Mouse (Mus musculus) lung, postnatal 0 days (tissue): ENCODE measurements around the gene Coq8a. TPM values are rescaled to one million over a fixed set of nuclear protein-coding genes. Genes with fewer than 3 reads are reported as not detected.

Experiments used
- ATAC-seq: fragments of 200-750 bp; cut with Nextera tagmentation; 2 replicates; pipeline ENCODE4 v1.8.0; 2017; ENCODE audit warnings: moderate library complexity
- DNase-seq: peaks from one replicate; pipeline ENCODE4 v3.0.0-alpha.2; 2016; ENCODE audit warnings: low spot score
- H3K27ac ChIP-seq: fragments of 300-500 bp; sonication (generic); 2 replicates; pipeline ENCODE4 v1.5.1; 2014; ENCODE audit warnings: antibody characterized with exemption, mild to moderate bottlenecking, low read length, mixed read lengths
- H3K27me3 ChIP-seq: fragments of 300-500 bp; sonication (generic); replicated peaks from 2 replicates; pipeline ENCODE4 v1.6.1; 2014; ENCODE audit warnings: low read length, mixed read lengths; ENCODE audit not compliant: insufficient read depth
- H3K36me3 ChIP-seq: fragments of 300-500 bp; sonication (generic); 2 replicates; pipeline ENCODE4 v1.6.1; 2014; ENCODE audit warnings: low read length, mixed read lengths; ENCODE audit not compliant: insufficient read depth
- H3K4me1 ChIP-seq: fragments of 300-500 bp; sonication (generic); 2 replicates; pipeline ENCODE4 v1.6.1; 2014; ENCODE audit warnings: antibody characterized with exemption, low read depth, low read length, mixed read lengths; ENCODE audit not compliant: insufficient read depth
- H3K4me2 ChIP-seq: fragments of 300-500 bp; sonication (generic); replicated peaks from 2 replicates; pipeline ENCODE4 v1.6.1; 2014; ENCODE audit warnings: low read depth, mild to moderate bottlenecking, low read length, moderate library complexity, mixed read lengths
- H3K4me3 ChIP-seq: fragments of 300-500 bp; sonication (generic); 2 replicates; pipeline ENCODE4 v1.5.1; 2014; ENCODE audit warnings: low read depth, low read length
- H3K9ac ChIP-seq: fragments of 300-500 bp; sonication (generic); replicated peaks from 2 replicates; pipeline ENCODE4 v1.6.1; 2014; ENCODE audit warnings: low read depth, mild to moderate bottlenecking
- H3K9me3 ChIP-seq: fragments of 300-500 bp; sonication (generic); 2 replicates; pipeline ENCODE4 v1.6.1; 2016; ENCODE audit warnings: low read length, mixed read lengths
- CTCF ChIP-seq: IDR thresholded peaks from 2 replicates; pipeline ENCODE4 v1.5.1; 2016; ENCODE audit warnings: antibody characterized with exemption, mild to moderate bottlenecking
- EP300 ChIP-seq: IDR thresholded peaks from 2 replicates; pipeline ENCODE4 v1.6.1; 2016; ENCODE audit warnings: antibody characterized with exemption, mild to moderate bottlenecking, control low read depth
- WGBS: fragments of 180-500 bp; shearing (Covaris S2); extraction: QIAGEN DNeasy Blood & Tissue Kit; methylation state at CpG from one replicate; pipeline ENCODE4 v1.1.7; 2014; 5-methylcytosine and 5-hydroxymethylcytosine counted together
- polyA plus RNA-seq: library from polyadenylated mRNA; unstranded; fragments of >200 nt; fragmentation: Nextera tagmentation; extraction: Ambion mirVana; gene quantifications from 2 replicates; pipeline ENCODE4 v1.2.1, GENCODE M21; 2015

Gene Coq8a
- polyA plus RNA-seq, 1 experiment from 2014 or later, result 18.6 TPM

DNA sequence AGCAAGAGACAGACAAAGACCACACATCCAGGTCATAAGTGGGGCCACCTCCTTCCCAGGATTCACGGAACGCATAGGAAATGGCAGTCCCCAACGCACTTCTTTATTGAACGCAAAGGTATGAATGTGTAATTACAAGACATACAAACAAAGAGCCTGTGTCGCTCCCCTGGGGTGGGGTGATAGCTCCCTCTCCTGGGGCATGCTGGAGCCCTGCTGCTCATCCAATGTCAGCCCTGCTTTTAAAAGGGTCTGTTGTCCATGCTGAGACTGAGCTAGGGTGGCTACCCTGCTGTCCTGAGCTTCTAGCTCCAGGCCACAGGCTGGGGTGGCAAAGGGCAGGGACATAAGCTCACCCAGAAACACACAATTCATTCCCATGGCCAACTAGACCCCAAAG is 32.9 kb downstream of the Coq8a start:
- 90% methylated on average over 5 of the region's 5 CpGs for WGBS
- Histone ChIP-seq H3K9ac (no peak overlapping the region), H3K4me3 (no peak overlapping the region), H3K4me1 (no peaks in the 10 kb centered on the region), H3K27me3 (no peaks in the 10 kb centered on the region), H3K27ac (no peak overlapping the region), H3K9me3 (no peaks in the 10 kb centered on the region), H3K36me3 (peaks cover 4% of the 10 kb centered on the region), H3K4me2 (no peak overlapping the region)
- DNase-seq (no peak), ATAC-seq (no peak)
- TF ChIP-seq CTCF (no peak; the same call in 1 of the 2 replicates), EP300 (no peak)

DNA sequence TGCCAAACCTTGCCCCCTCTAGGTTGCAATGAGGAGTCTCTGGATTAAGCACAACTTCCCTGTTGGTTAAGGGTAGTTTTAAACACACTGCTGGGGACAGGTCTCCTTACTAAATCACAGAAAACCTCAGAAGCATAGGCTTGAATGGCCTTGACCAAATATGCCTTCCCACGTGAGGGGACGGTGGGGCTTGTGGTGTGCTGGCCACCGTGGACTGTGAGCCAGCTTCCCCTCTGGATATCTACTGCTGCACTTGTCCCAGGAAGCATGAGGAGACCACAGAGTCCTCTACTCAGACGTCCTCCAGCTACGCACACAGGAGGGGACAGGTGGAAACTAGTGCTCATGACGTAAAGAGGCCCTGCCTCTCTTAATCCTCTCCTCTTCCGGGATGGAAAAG is 36.4 kb downstream of the Coq8a start:
- Histone ChIP-seq H3K9me3 (no peaks in the 10 kb centered on the region), H3K4me3 (no peak overlapping the region), H3K36me3 (peaks cover 9% of the 10 kb centered on the region), H3K9ac (no peak overlapping the region), H3K27me3 (no peaks in the 10 kb centered on the region), H3K27ac (no peak overlapping the region), H3K4me1 (no peaks in the 10 kb centered on the region), H3K4me2 (no peak overlapping the region)
- WGBS, result 79% methylated on average over 7 of the region's 7 CpGs
- DNase-seq, result no peak
- no peak for TF ChIP-seq CTCF
- no peak for TF ChIP-seq EP300
- no peak for ATAC-seq

DNA sequence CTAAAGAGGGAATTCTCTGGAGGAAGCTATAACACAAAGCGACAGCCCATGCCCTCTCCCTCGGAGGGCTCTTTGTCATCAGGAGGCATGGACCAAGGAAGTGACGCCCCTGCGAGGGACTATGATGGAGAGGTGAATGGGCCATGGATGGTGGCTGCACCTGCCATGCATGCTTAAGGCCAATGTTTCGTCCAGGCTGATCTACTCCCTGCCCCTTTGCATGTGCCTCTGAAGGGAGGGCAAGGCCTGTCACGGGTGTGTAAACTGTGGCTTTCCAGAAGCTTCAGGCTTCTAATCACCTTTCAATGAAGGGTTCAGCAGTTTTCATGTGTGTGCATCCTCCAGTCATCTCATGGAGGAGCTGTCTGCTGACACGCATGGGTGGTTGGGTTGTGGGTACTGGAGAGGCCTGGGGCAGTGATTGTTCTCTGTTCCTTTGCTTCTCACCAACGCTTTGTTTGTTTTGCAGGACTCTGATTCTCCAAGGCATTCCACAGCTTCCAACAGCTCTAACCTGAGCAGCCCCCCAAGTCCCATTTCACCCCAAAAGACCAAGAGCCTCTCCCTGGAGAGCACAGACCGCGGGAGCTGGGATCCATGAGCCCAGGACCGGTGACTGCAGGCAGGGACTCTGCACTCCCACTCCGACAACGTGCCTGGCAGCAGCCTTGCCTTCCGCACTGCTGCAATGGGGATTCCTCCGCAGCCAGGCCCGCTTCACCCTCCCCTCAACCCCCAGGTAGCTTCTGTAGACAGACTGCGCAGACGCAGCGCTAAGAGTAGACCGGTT is 37.6 kb downstream of the Coq8a start:
- H3K4me2 ChIP-seq, result no peak overlapping the region
- no peaks in the 10 kb centered on the region for H3K9me3 ChIP-seq
- no peak overlapping the region for H3K27ac ChIP-seq
- H3K9ac ChIP-seq, result no peak overlapping the region
- peaks cover 9% of the 10 kb centered on the region for H3K36me3 ChIP-seq
- no peak for TF ChIP-seq CTCF
- TF ChIP-seq EP300, result no peak
- 89% methylated on average over 20 of the region's 20 CpGs for WGBS
- H3K4me3 ChIP-seq, result no peak overlapping the region
- DNase-seq, result no peak
- ATAC-seq, result no peak
- no peaks in the 10 kb centered on the region for H3K27me3 ChIP-seq
- no peaks in the 10 kb centered on the region for H3K4me1 ChIP-seq

DNA sequence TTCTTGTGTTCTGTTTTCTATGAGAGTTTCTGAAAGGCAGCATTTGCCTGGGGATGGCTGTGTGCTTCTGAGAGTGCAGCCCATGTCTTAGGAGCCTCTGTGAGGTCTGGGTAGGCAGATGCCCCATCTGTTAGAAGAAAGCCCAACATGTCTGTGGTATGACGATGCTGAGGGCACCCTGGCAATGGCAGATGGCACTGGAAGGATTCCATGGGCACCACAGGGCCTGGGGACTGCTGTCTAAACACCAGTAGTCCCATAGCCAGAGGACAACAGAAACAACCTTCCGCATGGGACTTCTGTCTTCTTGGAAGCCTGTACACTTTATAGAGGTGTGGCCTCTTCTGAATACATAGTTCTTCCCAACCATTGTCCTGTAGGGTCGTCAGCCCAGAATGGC is 38.2 kb downstream of the Coq8a start:
- Histone ChIP-seq H3K36me3 (peaks cover 9% of the 10 kb centered on the region), H3K4me3 (no peak overlapping the region), H3K4me1 (no peaks in the 10 kb centered on the region), H3K9me3 (no peaks in the 10 kb centered on the region), H3K27ac (no peak overlapping the region), H3K27me3 (no peaks in the 10 kb centered on the region), H3K9ac (no peak overlapping the region), H3K4me2 (no peak overlapping the region)
- DNase-seq, result no peak
- TF ChIP-seq EP300 (no peak), CTCF (no peak)
- WGBS, result 88% methylated on average over 3 of the region's 3 CpGs
- no peak for ATAC-seq

DNA sequence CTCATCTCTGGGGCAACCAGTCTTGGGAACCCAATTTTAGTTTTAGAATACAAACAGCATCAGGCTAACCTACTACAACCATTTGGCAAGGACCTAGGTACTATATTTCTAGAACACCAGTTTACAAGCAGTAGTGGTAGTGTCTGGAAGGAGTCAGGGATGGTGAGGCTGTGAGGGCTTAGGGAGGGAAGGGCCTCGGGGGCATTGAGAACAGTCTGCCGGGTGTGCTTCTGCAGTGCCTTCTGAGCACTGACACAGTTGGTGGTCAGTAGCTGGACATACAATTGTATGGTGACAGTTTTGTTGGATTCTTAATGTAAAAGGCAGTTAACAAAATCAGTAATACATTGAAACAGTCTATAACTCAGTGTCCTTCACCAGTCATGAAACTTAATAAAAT is 38.9 kb downstream of the Coq8a start:
- H3K9me3 ChIP-seq, result no peaks in the 10 kb centered on the region
- ATAC-seq, result no peak
- no peak overlapping the region for H3K9ac ChIP-seq
- no peak overlapping the region for H3K27ac ChIP-seq
- no peak overlapping the region for H3K4me2 ChIP-seq
- H3K27me3 ChIP-seq, result no peaks in the 10 kb centered on the region
- 90% methylated on average over 2 of the region's 2 CpGs for WGBS
- DNase-seq, result no peak
- H3K4me3 ChIP-seq, result no peak overlapping the region
- H3K36me3 ChIP-seq, result peaks cover 4% of the 10 kb centered on the region
- H3K4me1 ChIP-seq, result no peaks in the 10 kb centered on the region
- TF ChIP-seq CTCF (no peak), EP300 (no peak)

DNA sequence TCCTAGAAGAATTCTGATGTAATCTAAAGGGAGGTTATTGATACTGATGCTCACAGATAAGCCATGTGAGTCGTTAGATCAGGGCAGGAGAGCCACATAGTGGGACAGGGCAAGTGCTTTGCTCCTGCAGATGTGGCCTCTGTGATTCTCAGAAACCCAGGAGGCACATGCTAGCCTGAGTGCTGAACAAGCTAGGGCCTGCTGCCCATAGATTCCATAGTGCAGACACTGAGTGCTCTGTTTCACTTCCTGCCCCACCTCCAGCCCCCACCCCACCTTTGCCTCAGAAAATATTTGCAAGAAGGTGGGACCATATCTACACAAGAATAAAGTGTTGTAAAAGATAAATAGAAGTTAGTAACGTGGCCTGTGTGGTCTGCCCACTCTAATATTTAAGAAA is 40.8 kb downstream of the Coq8a start:
- Histone ChIP-seq H3K4me3 (no peak overlapping the region), H3K36me3 (peaks cover 4% of the 10 kb centered on the region; the same call in 1 of the 2 replicates), H3K4me2 (no peak overlapping the region), H3K9me3 (no peaks in the 10 kb centered on the region), H3K4me1 (no peaks in the 10 kb centered on the region), H3K27ac (no peak overlapping the region), H3K27me3 (no peaks in the 10 kb centered on the region), H3K9ac (no peak overlapping the region)
- TF ChIP-seq CTCF (no peak), EP300 (no peak)
- DNase-seq (no peak), ATAC-seq (no peak)
- 51% methylated on average over 2 of the region's 2 CpGs for WGBS
